Mouse (Mus musculus) midbrain, embryonic 15.5 days (tissue): ENCODE measurements around the gene Smad3. TPM values are rescaled to one million over a fixed set of nuclear protein-coding genes. Genes with fewer than 3 reads are reported as not detected.

ENCODE experiments used
- ATAC-seq: fragments of 200-750 bp; cut with Nextera tagmentation; replicated peaks from 2 replicates; pipeline ENCODE4 v1.8.0; 2017; ENCODE audit warnings: moderate TSS enrichment
- H3K27ac ChIP-seq: fragments of 300-500 bp; sonication (generic); 2 replicates; pipeline ENCODE4 v1.5.1; 2015; ENCODE audit warnings: mild to moderate bottlenecking, inconsistent platforms
- H3K27me3 ChIP-seq: fragments of 300-500 bp; sonication (generic); replicated peaks from 2 replicates; pipeline ENCODE4 v1.6.1; 2015; ENCODE audit warnings: inconsistent platforms
- H3K36me3 ChIP-seq: fragments of 300-500 bp; sonication (generic); replicated peaks from 2 replicates; pipeline ENCODE4 v1.6.1; 2015; ENCODE audit warnings: inconsistent platforms
- H3K4me1 ChIP-seq: fragments of 300-500 bp; sonication (generic); 2 replicates; pipeline ENCODE4 v1.6.1; 2015; ENCODE audit warnings: inconsistent platforms
- H3K4me2 ChIP-seq: fragments of 300-500 bp; sonication (generic); 2 replicates; pipeline ENCODE4 v1.6.1; 2015; ENCODE audit warnings: inconsistent platforms, mild to moderate bottlenecking, moderate library complexity
- H3K4me3 ChIP-seq: fragments of 300-500 bp; sonication (generic); 2 replicates; pipeline ENCODE4 v1.5.1; 2015; ENCODE audit warnings: mild to moderate bottlenecking, inconsistent platforms
- H3K9ac ChIP-seq: fragments of 300-500 bp; sonication (generic); 2 replicates; pipeline ENCODE4 v1.6.1; 2015; ENCODE audit warnings: mild to moderate bottlenecking, inconsistent platforms
- H3K9me3 ChIP-seq: fragments of 300-500 bp; sonication (generic); 2 replicates; pipeline ENCODE4 v1.6.1; 2016; ENCODE audit warnings: inconsistent platforms
- WGBS: fragments of 180-500 bp; shearing (Covaris S2); methylation state at CpG from one replicate; pipeline ENCODE4 v1.1.7; 2015; ENCODE audit warnings: mixed read lengths; 5-methylcytosine and 5-hydroxymethylcytosine counted together
- polyA plus RNA-seq: library from polyadenylated mRNA; unstranded; fragments of >200 nt; fragmentation: Nextera tagmentation; extraction: Ambion mirVana; gene quantifications from 2 replicates; pipeline ENCODE4 v1.2.1, GENCODE M21; 2015

The Smad3 gene
- polyA plus RNA-seq, 1 experiment from 2014 or later: 7.2 TPM

GRCm38 (mm10) chr9:63751325-63751724 lies 6.5 kb downstream of the Smad3 start:
- Histone ChIP-seq H3K4me1 (peaks cover 44% of the 10 kb centered on the region), H3K27ac (no peak overlapping the region)

GRCm38 (mm10) chr9:63750360-63750974 lies 7.3 kb downstream of the Smad3 start:
- no peak for ATAC-seq
- Histone ChIP-seq H3K36me3 (no peaks in the 10 kb centered on the region), H3K4me3 (no peak overlapping the region), H3K27me3 (0 out of 2 replicates have a peak, but pooled peaks cover 8% of the 10 kb centered on the region), H3K4me1 (peaks cover 42% of the 10 kb centered on the region), H3K27ac (0 out of 2 replicates have a peak overlapping the region, but pooled peaks have one; percentile 17), H3K9ac (no peak overlapping the region), H3K9me3 (no peaks in the 10 kb centered on the region), H3K4me2 (no peak overlapping the region)
- whole genome bisulfite sequencing: 13% methylated on average over 10 of the region's 10 CpGs

More at GRCm38 (mm10) chr9:63751325-63751724, 6.5 kb downstream of the Smad3 start:
- Histone ChIP-seq H3K9ac (no peak overlapping the region), H3K9me3 (no peaks in the 10 kb centered on the region), H3K4me2 (no peak overlapping the region), H3K4me3 (no peak overlapping the region), H3K36me3 (no peaks in the 10 kb centered on the region), H3K27me3 (0 out of 2 replicates have a peak, but pooled peaks cover 8% of the 10 kb centered on the region)
- ATAC-seq: no peak
- 75% methylated on average over 4 of the region's 4 CpGs for WGBS

GRCm38 (mm10) chr9:63749296-63749915 lies 8.4 kb downstream of the Smad3 start:
- ATAC-seq: no peak
- Histone ChIP-seq H3K4me3 (no peak overlapping the region), H3K4me2 (no peak overlapping the region), H3K9ac (no peak overlapping the region), H3K9me3 (no peaks in the 10 kb centered on the region), H3K36me3 (no peaks in the 10 kb centered on the region), H3K27me3 (0 out of 2 replicates have a peak, but pooled peaks cover 5% of the 10 kb centered on the region), H3K27ac (0 out of 2 replicates have a peak overlapping the region, but pooled peaks have one; percentile 20), H3K4me1 (peaks cover 32% of the 10 kb centered on the region)
- 44% methylated on average over 15 of the region's 15 CpGs for WGBS

GRCm38 (mm10) chr9:63747645-63748295 lies 10.0 kb downstream of the Smad3 start:
- Histone ChIP-seq H3K36me3 (no peaks in the 10 kb centered on the region), H3K4me3 (no peak overlapping the region), H3K9me3 (no peaks in the 10 kb centered on the region), H3K4me2 (no peak overlapping the region), H3K4me1 (peaks cover 35% of the 10 kb centered on the region), H3K27ac (no peak overlapping the region), H3K9ac (no peak overlapping the region), H3K27me3 (no peaks in the 10 kb centered on the region)
- no peak for ATAC-seq
- WGBS: 78% methylated on average over 9 of the region's 9 CpGs

GRCm38 (mm10) chr9:63746980-63747379 lies 10.8 kb downstream of the Smad3 start:
- H3K4me2 ChIP-seq: no peak overlapping the region
- H3K4me3 ChIP-seq: no peak overlapping the region
- H3K27ac ChIP-seq: no peak overlapping the region
- H3K9me3 ChIP-seq: no peaks in the 10 kb centered on the region
- no peak for ATAC-seq
- no peak overlapping the region for H3K9ac ChIP-seq
- H3K27me3 ChIP-seq: no peaks in the 10 kb centered on the region
- no peaks in the 10 kb centered on the region for H3K36me3 ChIP-seq
- WGBS: 88% methylated on average over 3 of the region's 3 CpGs
- H3K4me1 ChIP-seq: peaks cover 40% of the 10 kb centered on the region

- no peak overlapping the region for H3K9ac ChIP-seq
- H3K27ac ChIP-seq: no peak overlapping the region
- no peaks in the 10 kb centered on the region for H3K27me3 ChIP-seq
- no peaks in the 10 kb centered on the region for H3K9me3 ChIP-seq
- peaks cover 40% of the 10 kb centered on the region for H3K4me1 ChIP-seq
- H3K4me3 ChIP-seq: no peak overlapping the region
- ATAC-seq: no peak
- WGBS: 47% methylated on average over 19 of the region's 19 CpGs
- H3K36me3 ChIP-seq: no peaks in the 10 kb centered on the region
- H3K4me2 ChIP-seq: no peak overlapping the region
Measured at GRCm38 (mm10) chr9:63745821-63746632, 11.8 kb downstream of the Smad3 start.

GRCm38 (mm10) chr9:63744595-63744994 lies 13.2 kb downstream of the Smad3 start:
- WGBS: 97% methylated on average over 5 of the region's 5 CpGs
- no peaks in the 10 kb centered on the region for H3K36me3 ChIP-seq
- H3K4me1 ChIP-seq: peaks cover 31% of the 10 kb centered on the region
- H3K4me2 ChIP-seq: no peak overlapping the region
- no peak overlapping the region for H3K9ac ChIP-seq
- no peak overlapping the region for H3K4me3 ChIP-seq
- H3K27me3 ChIP-seq: no peaks in the 10 kb centered on the region
- no peak for ATAC-seq
- H3K9me3 ChIP-seq: no peaks in the 10 kb centered on the region
- H3K27ac ChIP-seq: no peak overlapping the region

GRCm38 (mm10) chr9:63743775-63744174 lies 14.0 kb downstream of the Smad3 start:
- Histone ChIP-seq H3K9ac (no peak overlapping the region), H3K4me1 (peaks cover 29% of the 10 kb centered on the region)
- 90% methylated on average over 11 of the region's 11 CpGs for WGBS

GRCm38 (mm10) chr9:63742887-63743660 lies 14.7 kb downstream of the Smad3 start:
- Histone ChIP-seq H3K9ac (no peak overlapping the region), H3K27me3 (no peaks in the 10 kb centered on the region), H3K4me3 (no peak overlapping the region), H3K27ac (no peak overlapping the region), H3K36me3 (no peaks in the 10 kb centered on the region), H3K4me1 (peaks cover 29% of the 10 kb centered on the region), H3K4me2 (no peak overlapping the region), H3K9me3 (no peaks in the 10 kb centered on the region)
- 33% methylated on average over 13 of the region's 13 CpGs for WGBS
- no peak for ATAC-seq

More at GRCm38 (mm10) chr9:63743775-63744174, 14.0 kb downstream of the Smad3 start:
- H3K9me3 ChIP-seq: no peaks in the 10 kb centered on the region
- H3K36me3 ChIP-seq: no peaks in the 10 kb centered on the region
- H3K4me3 ChIP-seq: no peak overlapping the region
- no peak overlapping the region for H3K4me2 ChIP-seq
- no peak for ATAC-seq
- H3K27ac ChIP-seq: no peak overlapping the region
- H3K27me3 ChIP-seq: no peaks in the 10 kb centered on the region

GRCm38 (mm10) chr9:63742318-63742717 lies 15.5 kb downstream of the Smad3 start:
- H3K36me3 ChIP-seq: no peaks in the 10 kb centered on the region
- H3K27me3 ChIP-seq: no peaks in the 10 kb centered on the region
- no peak for ATAC-seq
- 54% methylated on average over 3 of the region's 3 CpGs for WGBS
- H3K4me2 ChIP-seq: no peak overlapping the region
- no peak overlapping the region for H3K27ac ChIP-seq
- peaks cover 22% of the 10 kb centered on the region for H3K4me1 ChIP-seq
- no peak overlapping the region for H3K4me3 ChIP-seq
- H3K9ac ChIP-seq: no peak overlapping the region
- no peaks in the 10 kb centered on the region for H3K9me3 ChIP-seq

- no peak overlapping the region for H3K4me3 ChIP-seq
- H3K9ac ChIP-seq: no peak overlapping the region
- H3K36me3 ChIP-seq: no peaks in the 10 kb centered on the region
- no peak overlapping the region for H3K4me2 ChIP-seq
- no peaks in the 10 kb centered on the region for H3K9me3 ChIP-seq
- 73% methylated on average over 6 of the region's 6 CpGs for WGBS
- no peaks in the 10 kb centered on the region for H3K27me3 ChIP-seq
- ATAC-seq: no peak
- H3K4me1 ChIP-seq: peaks cover 22% of the 10 kb centered on the region
- no peak overlapping the region for H3K27ac ChIP-seq
Measured at GRCm38 (mm10) chr9:63741792-63742191, 16.0 kb downstream of the Smad3 start.
